Mouse (Mus musculus): ENCODE data around the gene Mcl1.
"Not testable (repeated sequence)": the region's sequence is repeated elsewhere in the genome, so short reads cannot be mapped to it uniquely, and the experiment has no call there.

DNA sequence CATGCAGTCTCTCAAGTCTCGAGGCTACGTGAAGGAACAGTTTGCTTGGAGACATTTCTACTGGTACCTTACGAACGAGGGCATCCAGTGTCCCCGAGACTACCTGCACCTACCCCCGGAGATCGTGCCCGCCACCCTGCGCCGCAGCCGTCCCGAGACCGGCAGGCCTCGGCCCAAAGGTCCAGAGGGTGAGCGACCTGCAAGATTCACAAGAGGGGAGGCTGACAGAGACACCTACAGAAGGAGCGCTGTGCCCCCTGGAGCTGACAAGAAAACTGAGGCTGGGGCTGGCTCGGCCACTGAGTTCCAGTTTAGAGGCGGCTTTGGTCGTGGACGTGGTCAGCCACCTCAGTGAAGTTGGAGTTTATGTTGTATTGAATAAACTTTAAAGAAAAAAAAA lies 36.2 kb upstream of the Mcl1 start:
- not testable (repeated sequence) for TF ChIP-seq POLR2A (IDR thresholded peaks at IDR 0.05; ENCODE audit: control insufficient read depth, low read depth, low read length); CTCF (IDR thresholded peaks at IDR 0.05; ENCODE audit: control insufficient read depth, insufficient read depth, insufficient replicate concordance, low read depth, low read length)

Measured in testis, adult 2 months (tissue).